Mouse (Mus musculus) bone marrow, adult 2 months (tissue): Measurements from ENCODE around the gene 3110001I22Rik. TPM values are rescaled to one million over a fixed set of nuclear protein-coding genes. Genes with fewer than 3 reads are reported as not detected.
A peak's percentile ranks its signal among the peaks of the same experiment; 100 is the strongest.
"Not testable (repeated sequence)": the region's sequence is repeated elsewhere in the genome, so short reads cannot be mapped to it uniquely, and the experiment has no call there.

Experiments used
- H3K27ac ChIP-seq: fragments of 200-500 bp; 2 replicates; pipeline ENCODE4 v1.5.1; 2012; ENCODE audit warnings: low read depth, mild to moderate bottlenecking, control low read depth, inconsistent platforms, low read length; ENCODE audit not compliant: control insufficient read depth, poor library complexity, insufficient read depth
- H3K4me1 ChIP-seq: fragments of 200-500 bp; 2 replicates; pipeline ENCODE4 v1.6.1; 2011; ENCODE audit warnings: low read length; ENCODE audit not compliant: control insufficient read depth, insufficient read depth
- H3K4me3 ChIP-seq: fragments of 200-500 bp; replicated peaks from 2 replicates; pipeline ENCODE3; 2011; ENCODE audit warnings: mild to moderate bottlenecking, low read depth, low read length, control low read depth; ENCODE audit not compliant: control insufficient read depth
- CTCF ChIP-seq: fragments of 200-500 bp; IDR thresholded peaks from 2 replicates; pipeline ENCODE4 v1.5.1; 2011; ENCODE audit warnings: low read length, control low read depth; ENCODE audit not compliant: control insufficient read depth, insufficient read depth
- POLR2A ChIP-seq: fragments of 200-500 bp; IDR thresholded peaks from 2 replicates; pipeline ENCODE4 v1.6.1; 2011; ENCODE audit warnings: low read depth, mild to moderate bottlenecking, control low read depth, low read length, borderline replicate concordance; ENCODE audit not compliant: control insufficient read depth
- WGBS: fragments of 180-500 bp; shearing (Covaris S2); methylation state at CpG from one replicate; pipeline ENCODE4 v1.1.7; 2018; 5-methylcytosine and 5-hydroxymethylcytosine counted together
- polyA plus RNA-seq: library from polyadenylated mRNA; stranded (reverse); fragments of >200 nt; gene quantifications from 2 replicates; pipeline ENCODE4 v1.2.4, GENCODE M21; 2011; ENCODE audit warnings: low replicate concordance; ENCODE audit not compliant: missing spikeins, insufficient read depth, insufficient read length

The 3110001I22Rik gene
- 1.2 and 6.6 TPM in 2 replicates for polyA plus RNA-seq

GRCm38 (mm10) chr16:13671685-13672385 lies at the start of gene 3110001I22Rik, which contains the start of gene Bfar:
Gene 3110001I22Rik (plus strand): TSS chr16:13671929.
Gene Bfar (plus strand): TSS chr16:13671858.
- TF ChIP-seq POLR2A (peak; percentile 80), CTCF (peak; percentile 15; the same call in 1 of the 2 replicates)
- under 1% methylated on average over 54 of the region's 54 CpGs for WGBS
- peak within 1 kb of the TSS; percentile 93 for H3K27ac ChIP-seq
- peak within 1 kb of the TSS; percentile 99 for H3K4me3 ChIP-seq
- peaks cover 2% of the 10 kb centered on the region; the same call in 1 of the 2 replicates for H3K4me1 ChIP-seq

- H3K4me1 ChIP-seq, result no peaks in the 10 kb centered on the region
- WGBS, result 62% methylated on average over 5 of the region's 5 CpGs
- no peak for TF ChIP-seq CTCF
- TF ChIP-seq POLR2A, result no peak
- no peak overlapping the region for H3K4me3 ChIP-seq
- H3K27ac ChIP-seq, result no peak overlapping the region
Measured at GRCm38 (mm10) chr16:13628345-13628744, 43.4 kb upstream of the 3110001I22Rik start.

GRCm38 (mm10) chr16:13638198-13638597 lies 33.5 kb upstream of the 3110001I22Rik start:
- not testable (repeated sequence) for H3K4me1 ChIP-seq, H3K4me3 ChIP-seq, H3K27ac ChIP-seq
- 59% methylated on average over 2 of the region's 2 CpGs for WGBS

- Histone ChIP-seq H3K4me1 (no peaks in the 10 kb centered on the region), H3K27ac (no peak overlapping the region), H3K4me3 (no peak overlapping the region)
- WGBS, result 77% methylated on average over 5 of the region's 5 CpGs
- TF ChIP-seq POLR2A (no peak), CTCF (no peak)
Measured at GRCm38 (mm10) chr16:13639508-13639907, 32.2 kb upstream of the 3110001I22Rik start.

GRCm38 (mm10) chr16:13640064-13640463 lies 31.7 kb upstream of the 3110001I22Rik start:
- H3K27ac ChIP-seq, result no peak overlapping the region

GRCm38 (mm10) chr16:13644474-13644873 lies 27.3 kb upstream of the 3110001I22Rik start:
- WGBS, result 29% methylated on average over 3 of the region's 3 CpGs
- H3K4me3 ChIP-seq, result no peak overlapping the region
- TF ChIP-seq CTCF (no peak), POLR2A (no peak)
- no peaks in the 10 kb centered on the region for H3K4me1 ChIP-seq
- H3K27ac ChIP-seq, result no peak overlapping the region

More at GRCm38 (mm10) chr16:13640064-13640463, 31.7 kb upstream of the 3110001I22Rik start:
- no peaks in the 10 kb centered on the region for H3K4me1 ChIP-seq
- TF ChIP-seq POLR2A (no peak), CTCF (0 out of 2 replicates have a peak, but pooled peaks have one; percentile 32)
- H3K4me3 ChIP-seq, result no peak overlapping the region
- 88% methylated on average over 7 of the region's 7 CpGs for WGBS

GRCm38 (mm10) chr16:13645930-13646329 lies 25.8 kb upstream of the 3110001I22Rik start:
- H3K4me1 ChIP-seq, result no peaks in the 10 kb centered on the region
- no peak overlapping the region for H3K27ac ChIP-seq
- no peak overlapping the region for H3K4me3 ChIP-seq
- 86% methylated on average over 4 of the region's 4 CpGs for WGBS
- TF ChIP-seq POLR2A (no peak), CTCF (no peak)

GRCm38 (mm10) chr16:13658886-13659285 lies 12.8 kb upstream of the 3110001I22Rik start:
- no peak for TF ChIP-seq POLR2A
- no peak for TF ChIP-seq CTCF
- no peaks in the 10 kb centered on the region; the same call in 1 of the 2 replicates for H3K4me1 ChIP-seq
- H3K27ac ChIP-seq, result no peak overlapping the region
- 93% methylated on average over 3 of the region's 3 CpGs for WGBS
- no peak overlapping the region for H3K4me3 ChIP-seq
